16 mouse cellular contexts compared by ENCODE assay signal in the genomic region with DNA sequence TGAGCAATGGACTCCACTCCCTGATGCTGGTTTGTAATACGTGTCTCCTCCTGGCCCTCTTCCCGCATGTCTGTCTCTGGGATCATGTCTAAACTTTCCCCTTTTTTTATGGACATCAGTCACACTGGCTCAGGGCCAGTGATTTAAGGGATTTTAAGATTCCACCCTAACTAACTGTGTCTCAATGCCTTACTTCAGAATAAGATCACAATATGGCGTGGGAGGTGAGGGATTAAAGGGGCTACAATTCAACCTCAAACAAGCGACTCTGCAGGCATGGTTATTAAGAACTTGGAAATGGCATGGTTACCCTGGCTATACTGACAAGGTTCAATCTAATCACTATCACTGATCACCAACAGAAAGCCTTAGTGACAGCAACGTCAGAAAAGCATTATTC.
"Had no signal": no experiment of that assay in that cellular context is flagged by ENCODE, and none has a peak within 500 bp of the region (broad histone marks: within the 10 kb centered on the region; RNA-seq: fewer than 3 reads in every experiment).

No protein-coding gene starts in this region.

- H3K27ac ChIP-seq: neural tube, embryonic 13.5 days; neural tube, embryonic 15.5 days; stomach, embryonic 15.5 days; stomach, postnatal 0 days had no signal

- H3K9ac ChIP-seq: neural tube, embryonic 13.5 days; neural tube, embryonic 15.5 days; stomach, embryonic 15.5 days had no signal

- H3K4me3 ChIP-seq: neural tube, embryonic 13.5 days; neural tube, embryonic 15.5 days; stomach, embryonic 15.5 days had no signal

- H3K27me3 ChIP-seq: stomach, embryonic 15.5 days had no signal

- H3K9me3 ChIP-seq: neural tube, embryonic 13.5 days; neural tube, embryonic 15.5 days; stomach, embryonic 15.5 days had no signal

- H3K36me3 ChIP-seq: neural tube, embryonic 13.5 days; neural tube, embryonic 15.5 days; stomach, embryonic 15.5 days had no signal

- H3K4me2 ChIP-seq: neural tube, embryonic 13.5 days; neural tube, embryonic 15.5 days; stomach, embryonic 15.5 days had no signal

- DNase-seq: retina, postnatal 1 day; right cerebral cortex, adult 18-20 months; right cerebral cortex, postnatal 14 days; right cerebral cortex, postnatal 25 days; right cerebral cortex, postnatal 4 days; spleen, adult 18-20 months; thymus, adult 18-20 months; thymus, adult 2 months; thymus, postnatal 14 days; thymus, postnatal 25 days; thymus, postnatal 36 days; thymus, postnatal 4 days had no signal
